Mouse (Mus musculus): ENCODE measurements around the gene Apobec1. TPM values are rescaled to one million over a fixed set of nuclear protein-coding genes. Genes with fewer than 3 reads are reported as not detected.
A peak's percentile ranks its signal among the peaks of the same experiment; 100 is the strongest.
"Not testable (repeated sequence)": the region's sequence is repeated elsewhere in the genome, so short reads cannot be mapped to it uniquely, and the experiment has no call there.

Gene Apobec1
- polyA plus RNA-seq, 1 experiment from 2014 or later = 3.3 TPM

- Histone ChIP-seq H3K36me3 (no peaks in the 10 kb centered on the region), H3K4me1 (replicated peaks) (no peaks in the 10 kb centered on the region), H3K4me2 (no peak overlapping the region), H3K9ac (no peak overlapping the region), H3K27me3 (no peaks in the 10 kb centered on the region), H3K9me3 (replicated peaks) (no peaks in the 10 kb centered on the region), H3K27ac (no peak overlapping the region), H3K4me3 (no peak overlapping the region)
- ATAC-seq (replicated peaks; ENCODE audit: insufficient number of reproducible peaks, insufficient read depth, low FRiP score, low read depth) = no peak
- WGBS = 65% methylated on average over 1 of the region's 1 CpGs
Observed at GRCm38 (mm10) chr6:122579086-122579485, 23.2 kb downstream of the Apobec1 start.

- ATAC-seq (replicated peaks; ENCODE audit: insufficient number of reproducible peaks, insufficient read depth, low FRiP score, low read depth) = no peak
- 80% methylated on average over 3 of the region's 3 CpGs for WGBS
- no peak overlapping the region for H3K4me2 ChIP-seq
- H3K4me3 ChIP-seq = no peak overlapping the region
- H3K4me1 ChIP-seq (replicated peaks) = no peaks in the 10 kb centered on the region
- no peaks in the 10 kb centered on the region for H3K27me3 ChIP-seq
- H3K9ac ChIP-seq = no peak overlapping the region
- no peaks in the 10 kb centered on the region for H3K36me3 ChIP-seq
- no peaks in the 10 kb centered on the region for H3K9me3 ChIP-seq (replicated peaks)
- H3K27ac ChIP-seq = no peak overlapping the region
Observed at GRCm38 (mm10) chr6:122577030-122577429, 25.2 kb downstream of the Apobec1 start.

DNA sequence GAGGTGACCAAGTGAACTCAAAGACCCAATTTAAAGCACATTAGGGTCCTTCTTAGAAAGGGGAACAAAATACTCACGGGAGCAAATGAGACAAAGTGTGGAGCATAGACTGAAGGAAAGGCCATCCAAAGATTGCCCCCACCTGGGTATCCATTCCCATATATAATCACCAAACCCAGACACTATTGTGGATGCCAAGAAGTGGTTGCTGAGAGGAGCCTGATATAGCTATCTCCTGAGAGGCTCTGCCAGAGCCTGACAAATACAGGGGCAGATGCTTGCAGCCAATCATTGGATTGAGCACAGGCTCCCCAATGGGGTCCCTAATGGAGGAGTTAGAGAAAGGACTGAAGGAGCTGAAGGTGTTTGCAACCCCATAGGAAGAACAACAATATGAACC is 27.2 kb downstream of the Apobec1 start:
- H3K27ac ChIP-seq; ATAC-seq (replicated peaks; ENCODE audit: insufficient number of reproducible peaks, insufficient read depth, low FRiP score, low read depth); H3K36me3 ChIP-seq; H3K4me3 ChIP-seq; H3K4me2 ChIP-seq; H3K9ac ChIP-seq; H3K27me3 ChIP-seq; H3K9me3 ChIP-seq (replicated peaks); H3K4me1 ChIP-seq (replicated peaks): not testable (repeated sequence)
- 85% methylated on average over 1 of the region's 1 CpGs for WGBS

GRCm38 (mm10) chr6:122571617-122571959 is 30.7 kb downstream of the Apobec1 start:
- Histone ChIP-seq H3K27ac (no peak overlapping the region), H3K4me1 (replicated peaks) (0 out of 2 replicates have a peak, but pooled peaks cover 6% of the 10 kb centered on the region), H3K36me3 (no peaks in the 10 kb centered on the region), H3K27me3 (no peaks in the 10 kb centered on the region), H3K4me3 (no peak overlapping the region), H3K4me2 (no peak overlapping the region), H3K9me3 (replicated peaks) (no peaks in the 10 kb centered on the region), H3K9ac (no peak overlapping the region)
- 33% methylated on average over 3 of the region's 3 CpGs for WGBS
- ATAC-seq (replicated peaks; ENCODE audit: insufficient number of reproducible peaks, insufficient read depth, low FRiP score, low read depth) = no peak

GRCm38 (mm10) chr6:122570695-122571616 is 31.3 kb downstream of the Apobec1 start:
- no peaks in the 10 kb centered on the region for H3K27me3 ChIP-seq
- ATAC-seq (replicated peaks; ENCODE audit: insufficient number of reproducible peaks, insufficient read depth, low FRiP score, low read depth) = no peak
- 58% methylated on average over 8 of the region's 8 CpGs for WGBS
- H3K27ac ChIP-seq = no peak overlapping the region
- H3K36me3 ChIP-seq = no peaks in the 10 kb centered on the region
- no peaks in the 10 kb centered on the region for H3K9me3 ChIP-seq (replicated peaks)
- H3K4me3 ChIP-seq = no peak overlapping the region
- 0 out of 2 replicates have a peak, but pooled peaks cover 6% of the 10 kb centered on the region for H3K4me1 ChIP-seq (replicated peaks)
- no peak overlapping the region for H3K4me2 ChIP-seq
- no peak overlapping the region for H3K9ac ChIP-seq

- H3K4me3 ChIP-seq = no peak overlapping the region
- 69% methylated on average over 1 of the region's 1 CpGs for WGBS
Observed at GRCm38 (mm10) chr6:122569762-122570161, 32.5 kb downstream of the Apobec1 start.

GRCm38 (mm10) chr6:122569113-122569512 is 33.1 kb downstream of the Apobec1 start:
- no peak for ATAC-seq (replicated peaks; ENCODE audit: insufficient number of reproducible peaks, insufficient read depth, low FRiP score, low read depth)
- H3K9me3 ChIP-seq (replicated peaks) = no peaks in the 10 kb centered on the region
- no peak overlapping the region for H3K9ac ChIP-seq
- no peak overlapping the region for H3K4me2 ChIP-seq
- no peak overlapping the region for H3K27ac ChIP-seq
- H3K4me3 ChIP-seq = no peak overlapping the region
- no peaks in the 10 kb centered on the region for H3K36me3 ChIP-seq
- 0 out of 2 replicates have a peak, but pooled peaks cover 6% of the 10 kb centered on the region for H3K4me1 ChIP-seq (replicated peaks)
- no peaks in the 10 kb centered on the region for H3K27me3 ChIP-seq
- WGBS = 61% methylated on average over 5 of the region's 5 CpGs

More at GRCm38 (mm10) chr6:122569762-122570161, 32.5 kb downstream of the Apobec1 start:
- no peaks in the 10 kb centered on the region for H3K27me3 ChIP-seq
- H3K9me3 ChIP-seq (replicated peaks) = no peaks in the 10 kb centered on the region
- H3K36me3 ChIP-seq = no peaks in the 10 kb centered on the region
- H3K4me2 ChIP-seq = no peak overlapping the region
- no peak overlapping the region for H3K9ac ChIP-seq
- ATAC-seq (replicated peaks; ENCODE audit: insufficient number of reproducible peaks, insufficient read depth, low FRiP score, low read depth) = no peak
- H3K27ac ChIP-seq = no peak overlapping the region
- 0 out of 2 replicates have a peak, but pooled peaks cover 6% of the 10 kb centered on the region for H3K4me1 ChIP-seq (replicated peaks)

DNA sequence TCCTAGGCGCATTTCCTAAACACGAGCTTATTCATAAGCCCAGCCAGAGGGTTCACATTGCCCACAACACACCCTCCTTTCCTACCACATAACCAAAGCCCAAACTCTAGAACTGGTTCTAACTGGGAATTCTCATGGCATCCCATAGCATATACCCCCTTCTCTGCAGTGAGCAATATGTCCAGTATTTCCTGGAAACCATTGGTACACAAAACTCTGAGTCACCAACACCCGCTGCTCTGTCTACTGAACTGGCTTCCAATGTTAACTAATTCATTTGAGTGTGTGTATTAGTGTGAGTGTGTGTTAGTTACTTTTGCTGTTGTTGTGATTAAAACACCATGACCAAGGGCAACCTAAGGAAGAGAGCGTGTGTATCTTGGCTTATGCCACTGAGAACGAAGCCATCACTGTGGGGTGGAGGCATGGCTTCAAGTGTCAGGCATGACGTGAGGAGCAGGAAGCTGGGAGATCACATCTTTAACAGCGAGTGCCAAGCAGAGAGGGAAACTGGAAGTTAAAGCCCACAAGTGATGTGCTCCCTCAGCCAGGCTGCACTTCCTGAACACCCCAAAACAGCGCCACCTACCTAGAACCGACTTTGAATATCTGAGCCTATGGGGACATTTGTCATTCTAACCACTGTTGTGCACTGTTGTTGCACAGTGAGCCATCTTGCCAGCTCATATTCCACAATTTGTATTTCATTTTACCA is 37.0 kb downstream of the Apobec1 start:
- H3K4me1 ChIP-seq (replicated peaks) = 0 out of 2 replicates have a peak, but pooled peaks cover 1% of the 10 kb centered on the region
- no peak overlapping the region for H3K4me2 ChIP-seq
- H3K9ac ChIP-seq = no peak overlapping the region
- H3K4me3 ChIP-seq = no peak overlapping the region
- no peak overlapping the region for H3K27ac ChIP-seq
- H3K9me3 ChIP-seq (replicated peaks) = no peaks in the 10 kb centered on the region
- H3K27me3 ChIP-seq = peaks cover 16% of the 10 kb centered on the region
- ATAC-seq (replicated peaks; ENCODE audit: insufficient number of reproducible peaks, insufficient read depth, low FRiP score, low read depth) = no peak
- WGBS = 81% methylated on average over 9 of the region's 9 CpGs
- no peaks in the 10 kb centered on the region for H3K36me3 ChIP-seq

GRCm38 (mm10) chr6:122562463-122562862 is 39.8 kb downstream of the Apobec1 start:
- H3K9me3 ChIP-seq (replicated peaks) = no peaks in the 10 kb centered on the region
- 3% methylated on average over 6 of the region's 6 CpGs for WGBS
- H3K36me3 ChIP-seq = no peaks in the 10 kb centered on the region
- no peak overlapping the region for H3K9ac ChIP-seq
- H3K27me3 ChIP-seq = peaks cover 16% of the 10 kb centered on the region
- 0 out of 2 replicates have a peak, but pooled peaks cover 3% of the 10 kb centered on the region for H3K4me1 ChIP-seq (replicated peaks)
- H3K27ac ChIP-seq = no peak overlapping the region
- H3K4me3 ChIP-seq = no peak overlapping the region
- no peak overlapping the region for H3K4me2 ChIP-seq
- no peak for ATAC-seq (replicated peaks; ENCODE audit: insufficient number of reproducible peaks, insufficient read depth, low FRiP score, low read depth)

GRCm38 (mm10) chr6:122561005-122561404 is 41.2 kb downstream of the Apobec1 start:
- no peak for ATAC-seq (replicated peaks; ENCODE audit: insufficient number of reproducible peaks, insufficient read depth, low FRiP score, low read depth)
- H3K4me2 ChIP-seq = no peak overlapping the region
- H3K27ac ChIP-seq = no peak overlapping the region
- no peaks in the 10 kb centered on the region for H3K36me3 ChIP-seq
- H3K4me3 ChIP-seq = no peak overlapping the region
- WGBS = 71% methylated on average over 20 of the region's 20 CpGs
- peaks cover 18% of the 10 kb centered on the region for H3K27me3 ChIP-seq
- H3K9me3 ChIP-seq (replicated peaks) = no peaks in the 10 kb centered on the region
- H3K9ac ChIP-seq = no peak overlapping the region
- peaks cover 5% of the 10 kb centered on the region; the same call in 1 of the 2 replicates for H3K4me1 ChIP-seq (replicated peaks)

DNA sequence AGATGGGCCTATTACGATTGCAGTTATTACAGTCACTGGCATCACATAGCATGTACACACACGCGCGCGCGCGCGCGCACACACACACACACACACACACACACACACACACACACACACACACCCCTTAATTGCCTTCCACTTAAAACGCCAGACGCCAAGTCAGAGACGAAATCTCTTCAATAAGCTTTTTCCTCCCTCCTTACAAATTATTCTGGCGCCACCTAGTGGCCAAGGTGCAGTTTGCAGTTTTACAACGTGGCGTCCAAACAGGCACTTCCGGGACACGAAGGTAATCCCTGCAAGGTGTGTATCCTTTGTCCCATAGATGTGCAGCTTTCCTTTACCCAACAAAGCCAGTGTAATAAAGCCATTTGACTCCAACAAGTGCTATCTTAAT is 41.8 kb downstream of the Apobec1 start:
- Histone ChIP-seq H3K4me1 (replicated peaks) (peaks cover 8% of the 10 kb centered on the region), H3K4me3 (0 out of 2 replicates have a peak overlapping the region, but pooled peaks have one; percentile 13), H3K27ac (no peak overlapping the region), H3K27me3 (peaks cover 23% of the 10 kb centered on the region), H3K9ac (0 out of 2 replicates have a peak overlapping the region, but pooled peaks have one; percentile 21), H3K9me3 (replicated peaks) (no peaks in the 10 kb centered on the region), H3K4me2 (peak overlapping the region; percentile 49), H3K36me3 (no peaks in the 10 kb centered on the region)
- 11% methylated on average over 17 of the region's 17 CpGs for WGBS
- no peak for ATAC-seq (replicated peaks; ENCODE audit: insufficient number of reproducible peaks, insufficient read depth, low FRiP score, low read depth)
